Mouse (Mus musculus): ENCODE data around the gene Cacna1g. TPM values are rescaled to one million over a fixed set of nuclear protein-coding genes. Genes with fewer than 3 reads are reported as not detected.
A peak's percentile ranks its signal among the peaks of the same experiment; 100 is the strongest.

Cacna1g gene
- total RNA-seq, 2 experiments from 2014 or later = 61.0 to 74.0 TPM

DNA sequence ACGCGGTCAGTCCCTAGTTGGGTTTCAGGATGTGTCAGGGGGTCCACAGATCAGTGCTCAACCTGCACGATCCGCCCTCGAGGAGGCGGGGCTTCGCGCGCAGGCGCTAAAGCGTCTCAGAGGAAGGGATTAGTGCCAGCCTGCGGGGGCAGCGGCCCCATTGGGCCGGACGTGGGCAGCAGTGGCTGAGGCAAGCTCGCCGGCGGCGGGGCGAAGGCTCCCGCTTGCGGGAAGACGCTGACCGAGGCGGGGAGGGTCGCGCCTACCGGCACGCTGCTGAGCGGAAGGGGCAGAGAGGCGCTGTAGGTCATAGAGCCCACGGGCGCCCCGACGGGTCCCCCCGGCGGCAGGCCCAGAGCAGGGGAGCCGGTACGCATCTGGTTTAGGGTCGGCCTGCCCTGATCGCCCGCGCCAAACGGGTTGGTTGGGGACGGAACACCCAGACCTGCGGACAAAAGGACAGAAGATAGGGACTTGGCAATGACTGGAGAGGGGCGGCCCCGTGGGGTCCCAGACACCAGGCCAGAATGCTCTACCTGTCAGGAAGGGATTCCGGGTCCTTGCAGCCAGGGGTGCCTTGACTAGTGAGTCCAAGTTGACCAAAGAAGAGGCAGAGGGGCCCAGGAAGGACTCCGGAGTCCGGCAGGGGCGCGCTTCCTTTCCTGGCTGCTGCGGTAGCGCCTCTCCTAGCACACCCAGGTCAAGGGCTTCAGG lies 17.2 kb upstream of the Cacna1g start:
- Histone ChIP-seq H3K27ac (peak overlapping the region; percentile 54; the same call in 1 of the 2 replicates), H3K4me3 (peak overlapping the region; percentile 57)
- DNase-seq (ENCODE audit: low spot score in 2 of 2) = no peak
- TF ChIP-seq CTCF (conservative IDR thresholded peaks at IDR 0.05) = 0 out of 2 replicates have a peak, but pooled peaks have one; percentile 3

DNA sequence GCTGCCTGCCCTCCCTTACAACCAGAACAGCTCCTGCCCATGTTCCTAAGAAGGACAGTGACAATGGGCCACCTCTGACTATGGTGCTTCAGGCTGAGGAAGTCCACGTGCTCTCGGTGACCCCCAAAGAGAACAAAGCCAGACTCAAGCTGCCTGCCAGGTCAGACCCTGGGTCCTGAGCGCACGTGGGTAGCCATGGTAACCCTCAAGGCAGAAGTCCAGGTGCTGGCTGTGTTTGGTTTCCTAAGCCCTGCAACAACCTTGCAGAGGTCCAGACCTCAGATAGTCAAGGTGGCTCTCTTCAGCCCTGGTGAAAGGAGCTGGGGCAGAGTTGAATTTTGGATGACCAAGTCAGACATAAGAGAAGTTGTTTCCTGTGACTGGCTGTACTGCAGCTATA lies 15.7 kb upstream of the Cacna1g start:
- H3K27ac ChIP-seq = no peak overlapping the region
- TF ChIP-seq CTCF (conservative IDR thresholded peaks at IDR 0.05) = no peak
- no peak overlapping the region for H3K4me3 ChIP-seq
- DNase-seq (ENCODE audit: low spot score in 2 of 2) = no peak

DNA sequence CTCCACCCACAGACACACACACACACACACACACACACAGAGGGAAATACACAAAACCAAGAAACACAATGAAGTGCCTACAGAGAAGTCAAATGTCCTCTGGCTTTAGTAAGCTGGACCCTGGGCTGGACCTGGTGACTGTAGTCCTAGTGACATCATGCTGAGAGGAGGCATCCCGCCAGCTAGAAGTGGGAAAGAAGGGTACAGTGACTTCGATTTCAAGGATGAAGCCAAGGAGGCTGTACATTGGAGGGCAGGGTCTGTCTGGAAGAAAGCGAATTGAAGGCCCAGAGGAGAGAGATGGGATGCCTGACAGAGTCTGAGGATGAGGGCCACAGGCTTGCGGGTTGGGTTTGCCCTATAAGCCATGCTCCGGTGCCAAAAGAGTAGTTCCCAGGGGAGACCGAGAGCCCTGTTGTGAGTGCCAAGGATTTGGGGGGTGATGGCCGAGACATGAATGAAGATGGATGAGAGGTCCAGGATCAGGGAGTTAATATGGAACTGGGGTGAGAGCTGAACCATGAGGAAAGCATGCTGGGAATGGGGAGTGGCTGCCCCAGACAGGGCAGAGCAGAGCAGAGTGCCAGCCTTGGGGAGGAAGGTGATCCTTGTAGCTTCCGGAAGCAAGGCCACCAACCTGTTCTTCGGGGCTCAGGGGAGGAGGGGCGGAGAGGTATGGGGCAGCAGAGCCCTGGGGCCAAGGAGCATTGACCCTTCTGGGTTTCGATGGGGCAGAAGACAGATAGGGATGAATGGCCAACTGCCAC lies 15.0 kb upstream of the Cacna1g start:
- DNase-seq (ENCODE audit: low spot score in 2 of 2) = no peak
- H3K4me3 ChIP-seq = no peak overlapping the region
- no peak overlapping the region for H3K27ac ChIP-seq
- TF ChIP-seq CTCF (conservative IDR thresholded peaks at IDR 0.05) = no peak

DNA sequence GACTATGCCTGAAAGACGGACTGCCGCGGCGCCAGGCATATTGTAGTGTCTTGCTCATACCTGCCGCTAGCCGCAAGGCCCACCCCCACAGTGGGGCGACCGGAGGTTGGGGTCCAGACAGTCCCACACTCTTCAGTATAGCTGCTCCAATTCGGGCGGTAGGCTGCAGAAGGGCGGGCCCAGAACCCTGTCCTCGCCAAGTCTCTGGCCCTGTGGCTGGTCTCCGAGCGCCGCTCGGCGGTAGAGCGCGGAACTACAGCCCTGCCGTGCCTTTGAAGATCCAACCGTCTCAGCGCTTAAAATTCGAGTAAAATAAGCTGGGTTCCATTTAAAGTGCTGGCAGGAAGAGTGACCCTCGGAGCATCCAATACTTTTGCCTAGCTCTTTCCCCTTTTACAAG lies 12.0 kb upstream of the Cacna1g start, which contains the start of gene Spata20:
Gene Spata20, minus strand, starts transcription at position 179 of the 400 bp plus-strand sequence.
- no peak within 1 kb of the TSS for H3K27ac ChIP-seq
- H3K4me3 ChIP-seq = peak within 1 kb of the TSS; percentile 39
- peak; percentile 76 to 94 for DNase-seq (ENCODE audit: low spot score in 2 of 2)

DNA sequence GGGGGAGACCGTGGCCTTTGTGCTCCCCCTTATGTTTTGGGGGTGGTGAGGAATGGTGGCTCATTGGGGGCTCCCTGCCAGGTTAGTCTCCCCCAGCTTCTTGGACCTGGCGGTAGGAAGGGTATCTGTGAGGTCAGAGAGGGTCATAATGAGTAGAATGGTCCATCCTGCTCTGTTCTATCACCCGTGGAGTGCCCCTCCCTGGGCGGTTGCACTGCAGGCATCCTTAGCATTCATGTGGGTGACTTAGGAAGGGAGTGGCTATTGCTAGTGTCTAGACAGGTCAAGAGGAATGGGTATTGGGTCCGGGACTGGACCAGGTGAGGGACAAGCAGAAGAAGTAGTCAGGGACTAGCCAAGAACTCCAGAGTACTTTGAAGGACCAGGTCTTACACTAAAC lies 11.2 kb upstream of the Cacna1g start:
- H3K27ac ChIP-seq = no peak overlapping the region
- H3K4me3 ChIP-seq = no peak overlapping the region
- no peak for DNase-seq (ENCODE audit: low spot score in 2 of 2)
- TF ChIP-seq CTCF (conservative IDR thresholded peaks at IDR 0.05) = no peak

More for the DNA sequence above, 12.0 kb upstream of the Cacna1g start, which contains the start of gene Spata20:
- TF ChIP-seq CTCF (conservative IDR thresholded peaks at IDR 0.05) = peak; percentile 100

DNA sequence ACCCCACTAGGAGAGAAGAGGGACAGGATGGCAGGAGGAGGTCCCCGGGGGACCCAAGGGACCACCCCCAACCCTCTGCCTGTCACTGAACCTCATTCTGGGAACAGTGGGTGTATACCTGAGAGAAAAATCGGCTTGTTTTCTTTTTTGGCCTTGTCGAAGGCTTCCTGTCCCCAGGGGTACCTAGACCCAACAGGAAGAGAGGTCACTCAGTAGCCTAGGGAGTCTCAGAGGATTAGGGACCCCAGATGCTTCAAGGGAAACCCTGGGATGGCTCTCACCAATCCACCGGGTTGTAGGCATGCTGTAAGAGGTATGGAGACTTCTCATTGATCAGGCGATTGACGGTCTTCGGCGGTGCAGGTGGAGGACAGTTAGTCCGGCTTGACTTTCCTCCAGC lies 10.6 kb upstream of the Cacna1g start:
- Histone ChIP-seq H3K27ac (no peak overlapping the region), H3K4me3 (no peak overlapping the region)
- TF ChIP-seq CTCF (conservative IDR thresholded peaks at IDR 0.05) = no peak
- no peak for DNase-seq (ENCODE audit: low spot score in 2 of 2)

DNA sequence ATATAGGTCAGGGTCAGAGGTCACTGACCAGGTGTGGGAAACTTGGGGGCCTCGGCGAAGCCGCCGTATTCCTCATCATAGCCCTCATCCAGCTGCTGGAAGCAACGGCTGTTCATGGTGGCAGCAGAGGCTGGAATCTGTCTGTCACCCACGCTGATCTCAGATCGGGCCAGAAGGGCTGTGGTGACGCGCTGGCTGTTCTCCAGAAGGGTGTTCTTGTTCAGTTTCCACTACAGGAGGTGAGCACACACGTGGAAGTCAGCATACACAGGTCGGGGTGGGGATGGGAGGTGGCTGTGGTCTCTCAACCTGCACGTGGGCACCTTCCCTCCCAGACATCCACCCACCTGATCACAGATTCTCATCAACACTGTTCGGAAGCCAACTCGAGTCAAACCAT lies 9.9 kb upstream of the Cacna1g start:
- TF ChIP-seq CTCF (conservative IDR thresholded peaks at IDR 0.05) = no peak
- H3K4me3 ChIP-seq = no peak overlapping the region
- no peak for DNase-seq (ENCODE audit: low spot score in 2 of 2)
- no peak overlapping the region for H3K27ac ChIP-seq

DNA sequence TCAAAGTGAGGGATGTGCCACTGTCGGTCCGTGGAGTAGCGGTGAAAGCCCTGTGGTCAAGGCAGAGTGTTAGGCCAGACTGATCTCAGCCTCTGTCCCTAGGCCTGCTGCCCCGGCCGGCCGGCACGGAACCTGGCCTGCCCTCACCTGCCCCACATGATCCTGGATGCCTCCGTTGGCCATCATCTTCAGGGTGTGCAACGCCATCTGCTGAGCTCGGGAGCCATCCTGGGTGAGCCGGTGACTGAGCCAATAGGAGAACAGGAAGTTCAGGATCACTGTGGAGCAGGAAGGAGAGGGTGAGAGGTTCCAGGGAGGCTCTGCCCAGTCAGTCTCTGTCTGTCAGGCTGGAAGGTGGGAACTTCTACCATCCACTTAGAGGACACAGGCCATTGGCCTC lies 9.4 kb upstream of the Cacna1g start:
- TF ChIP-seq CTCF (conservative IDR thresholded peaks at IDR 0.05) = no peak

DNA sequence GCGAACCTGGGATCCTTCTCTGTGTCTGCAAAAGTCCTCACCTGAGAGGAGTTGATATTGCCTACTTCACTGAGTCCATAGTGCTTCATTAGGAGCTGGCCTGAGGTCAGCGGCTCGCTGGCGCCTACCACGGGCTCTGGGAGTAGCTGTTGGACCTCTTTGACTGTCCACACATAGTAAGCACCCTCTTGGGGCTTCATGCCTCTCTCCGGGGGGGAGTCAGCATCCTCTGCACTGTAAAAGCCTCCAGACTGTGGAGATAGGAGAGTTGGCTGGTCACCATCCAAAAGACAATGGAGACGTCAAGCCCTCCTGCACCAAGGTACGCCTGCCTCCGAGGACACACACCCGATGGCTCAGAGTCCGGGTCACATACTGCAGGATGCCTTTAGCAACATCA lies 8.7 kb upstream of the Cacna1g start:
- H3K27ac ChIP-seq = no peak overlapping the region
- no peak overlapping the region for H3K4me3 ChIP-seq
- TF ChIP-seq CTCF (conservative IDR thresholded peaks at IDR 0.05) = no peak
- no peak for DNase-seq (ENCODE audit: low spot score in 2 of 2)

More for the DNA sequence above, 9.4 kb upstream of the Cacna1g start:
- Histone ChIP-seq H3K4me3 (no peak overlapping the region), H3K27ac (no peak overlapping the region)
- DNase-seq (ENCODE audit: low spot score in 2 of 2) = no peak

DNA sequence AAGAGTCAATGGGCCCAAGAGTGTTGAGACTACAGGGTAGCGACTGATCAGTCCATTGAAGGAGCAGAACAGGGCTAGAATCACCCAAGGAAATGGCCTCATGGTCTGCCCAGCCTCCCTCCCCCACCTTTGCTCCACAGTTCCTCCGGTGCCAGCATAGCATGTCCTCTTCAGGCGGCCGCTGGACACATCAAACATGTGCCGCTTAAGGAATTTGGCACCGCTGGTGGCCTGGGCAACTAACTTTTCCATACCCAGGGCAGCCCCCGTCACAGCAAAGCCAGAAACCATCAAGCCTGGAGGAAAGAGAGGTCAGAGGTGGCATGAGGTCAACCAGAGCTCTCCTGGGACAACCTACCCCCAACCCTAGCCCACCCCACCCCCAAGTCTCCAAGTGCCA lies 8.0 kb upstream of the Cacna1g start:
- no peak for TF ChIP-seq CTCF (conservative IDR thresholded peaks at IDR 0.05)
- Histone ChIP-seq H3K4me3 (no peak overlapping the region), H3K27ac (no peak overlapping the region)
- DNase-seq (ENCODE audit: low spot score in 2 of 2) = no peak

DNA sequence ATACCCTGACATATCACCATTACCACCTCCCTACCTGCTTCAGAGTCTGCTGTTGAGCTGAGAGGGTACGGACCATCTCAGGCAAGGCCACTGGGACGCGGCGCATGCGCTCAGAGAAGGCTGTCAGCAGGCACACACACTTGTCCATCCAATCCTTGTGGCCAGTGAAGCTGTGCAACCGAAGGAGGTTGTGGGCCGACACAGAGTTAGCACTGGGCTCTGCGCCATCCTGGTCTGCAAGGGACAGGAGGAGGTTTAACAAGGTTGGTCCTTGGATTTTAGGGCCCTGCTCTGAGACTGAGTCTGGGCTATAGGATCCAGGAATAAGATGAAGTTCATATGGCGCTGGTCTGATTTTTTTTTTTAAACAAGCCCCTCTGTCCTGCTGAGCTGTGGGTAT lies 6.4 kb upstream of the Cacna1g start:
- Histone ChIP-seq H3K4me3 (no peak overlapping the region), H3K27ac (no peak overlapping the region)
- TF ChIP-seq CTCF (conservative IDR thresholded peaks at IDR 0.05) = no peak
- DNase-seq (ENCODE audit: low spot score in 2 of 2) = no peak

DNA sequence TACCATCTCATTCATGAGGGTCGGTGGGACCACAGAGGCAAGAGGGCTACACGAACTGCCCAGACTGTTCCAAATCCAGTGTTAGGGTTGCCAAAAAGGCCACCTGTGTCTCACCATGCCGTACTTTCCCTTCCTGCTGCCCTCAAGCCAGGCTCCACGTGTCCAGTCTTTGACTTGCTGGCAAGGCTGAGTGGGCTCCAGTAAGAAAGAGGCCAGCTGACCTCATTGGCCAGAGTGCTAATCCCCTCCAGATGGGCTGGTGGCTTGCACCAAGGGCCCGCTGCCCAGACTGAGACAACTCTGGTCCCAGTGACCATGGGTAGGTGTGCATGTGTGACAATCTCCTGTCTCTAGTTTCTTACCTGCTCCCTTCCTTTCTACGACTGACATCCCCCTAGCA lies 3.7 kb upstream of the Cacna1g start:
- DNase-seq (ENCODE audit: low spot score in 2 of 2) = no peak
- H3K27ac ChIP-seq = no peak overlapping the region
- no peak for TF ChIP-seq CTCF (conservative IDR thresholded peaks at IDR 0.05)
- no peak overlapping the region for H3K4me3 ChIP-seq

DNA sequence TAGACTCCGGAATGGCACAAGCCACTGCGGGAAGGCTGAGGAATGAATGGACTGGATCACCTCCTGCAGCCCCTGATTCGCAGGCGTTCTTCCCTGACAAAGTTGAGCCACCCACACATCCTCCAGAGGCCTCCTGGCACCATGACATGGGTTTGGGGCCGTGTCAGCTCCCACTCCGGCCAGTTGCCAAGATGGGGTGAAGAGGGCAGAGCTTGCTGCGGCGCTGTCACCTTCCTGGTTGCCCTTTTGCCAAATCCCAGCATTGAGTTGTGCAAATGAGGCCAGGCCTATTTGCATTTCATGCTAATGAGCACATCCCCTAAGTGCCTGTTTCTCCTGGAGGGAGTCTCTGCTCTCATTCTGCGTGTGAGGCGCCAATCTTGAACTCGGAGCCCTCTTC lies 1.7 kb upstream of the Cacna1g start:
- H3K27ac ChIP-seq = no peak overlapping the region
- TF ChIP-seq CTCF (conservative IDR thresholded peaks at IDR 0.05) = no peak
- no peak for DNase-seq (ENCODE audit: low spot score in 2 of 2)
- H3K4me3 ChIP-seq = no peak overlapping the region

DNA sequence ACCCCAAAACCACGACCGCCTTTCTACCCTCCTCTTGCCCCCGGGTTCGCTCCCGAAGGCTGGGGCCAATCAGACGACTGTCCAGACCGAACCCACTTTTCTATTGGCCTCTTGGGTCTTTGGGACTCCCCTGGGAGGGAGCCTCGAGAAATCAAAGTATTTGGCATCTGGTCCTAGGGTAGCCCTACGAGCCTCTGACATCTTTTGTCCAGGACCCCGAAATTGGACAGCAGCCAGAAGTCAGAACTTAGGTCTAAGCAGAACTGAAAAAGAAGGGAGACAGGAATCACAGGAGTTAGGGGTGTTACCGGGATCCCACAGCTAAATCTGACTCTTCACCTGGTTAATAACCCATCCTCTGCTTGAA lies 529 bp upstream of the Cacna1g start:
- no peak for TF ChIP-seq CTCF (conservative IDR thresholded peaks at IDR 0.05)
- Histone ChIP-seq H3K4me3 (peak overlapping the region; percentile 77), H3K27ac (no peak overlapping the region)
- no peak for DNase-seq (ENCODE audit: low spot score in 2 of 2)
